Mouse (Mus musculus) forebrain, postnatal 0 days (tissue): ENCODE measurements at regions not wholly inside any gene's neighbourhood (a gene's known extent, or its start where the extent isn't known, plus 50 kb on each side); places are given as distances from the start of the nearest gene placed in this dataset.
A peak's percentile ranks its signal among the peaks of the same experiment; 100 is the strongest.

Experiments
- ATAC-seq: fragments of 200-750 bp; cut with Nextera tagmentation; 2 replicates; pipeline ENCODE4 v1.8.0; 2017; ENCODE audit warnings: mild to moderate bottlenecking, moderate library complexity
- DNase-seq: peaks from one replicate; pipeline ENCODE4 v3.0.0-alpha.2; 2015
- H3K27ac ChIP-seq: fragments of 300-500 bp; sonication (generic); 2 replicates; pipeline ENCODE4 v1.5.1; 2014; ENCODE audit warnings: low read depth, mild to moderate bottlenecking, antibody characterized with exemption, low read length, moderate library complexity, mixed read lengths
- H3K27me3 ChIP-seq: fragments of 300-500 bp; sonication (generic); 2 replicates; pipeline ENCODE4 v1.6.1; 2014; ENCODE audit warnings: mild to moderate bottlenecking, low read length, mixed read lengths; ENCODE audit not compliant: insufficient read depth
- H3K36me3 ChIP-seq: fragments of 300-500 bp; sonication (generic); 2 replicates; pipeline ENCODE4 v1.6.1; 2014; ENCODE audit warnings: mild to moderate bottlenecking, moderate library complexity; ENCODE audit not compliant: insufficient read depth
- H3K4me1 ChIP-seq: fragments of 300-500 bp; sonication (generic); 2 replicates; pipeline ENCODE4 v1.6.1; 2014; ENCODE audit warnings: antibody characterized with exemption; ENCODE audit not compliant: insufficient read depth
- H3K4me2 ChIP-seq: fragments of 300-500 bp; sonication (generic); 2 replicates; pipeline ENCODE4 v1.6.1; 2014; ENCODE audit warnings: low read depth, mild to moderate bottlenecking, moderate library complexity
- H3K4me3 ChIP-seq: fragments of 300-500 bp; sonication (generic); 2 replicates; pipeline ENCODE4 v1.5.1; 2014; ENCODE audit warnings: low read depth, low read length, mixed read lengths
- H3K9ac ChIP-seq: fragments of 300-500 bp; sonication (generic); 2 replicates; pipeline ENCODE4 v1.6.1; 2014; ENCODE audit warnings: mild to moderate bottlenecking
- H3K9me3 ChIP-seq: fragments of 300-500 bp; sonication (generic); 2 replicates; pipeline ENCODE4 v1.6.1; 2016; ENCODE audit warnings: low read length
- CTCF ChIP-seq: sonication (generic); IDR thresholded peaks from 2 replicates; pipeline ENCODE4 v1.5.1; 2016; ENCODE audit warnings: antibody characterized with exemption, control low read depth, low read depth
- WGBS: fragments of 180-500 bp; shearing (Covaris S2); extraction: QIAGEN DNeasy Blood & Tissue Kit; methylation state at CpG from one replicate; pipeline ENCODE4 v1.1.7; 2014; 5-methylcytosine and 5-hydroxymethylcytosine counted together

GRCm38 (mm10) chr6:147944020-147944419 is 103.0 kb upstream of the Far2 start:
- Histone ChIP-seq H3K4me2 (no peak overlapping the region), H3K4me3 (no peak overlapping the region), H3K9ac (no peak overlapping the region), H3K36me3 (no peaks in the 10 kb centered on the region), H3K27ac (no peak overlapping the region), H3K27me3 (no peaks in the 10 kb centered on the region), H3K9me3 (no peaks in the 10 kb centered on the region), H3K4me1 (no peaks in the 10 kb centered on the region)
- WGBS, result 73% methylated on average over 3 of the region's 3 CpGs
- no peak for TF ChIP-seq CTCF
- ATAC-seq (no peak), DNase-seq (no peak)

GRCm38 (mm10) chr6:147944940-147945676 is 102.0 kb upstream of the Far2 start:
- no peak for ATAC-seq
- no peak overlapping the region for H3K4me2 ChIP-seq
- no peaks in the 10 kb centered on the region for H3K9me3 ChIP-seq
- no peak overlapping the region for H3K27ac ChIP-seq
- H3K36me3 ChIP-seq, result no peaks in the 10 kb centered on the region
- no peaks in the 10 kb centered on the region for H3K4me1 ChIP-seq
- TF ChIP-seq CTCF, result no peak
- no peaks in the 10 kb centered on the region for H3K27me3 ChIP-seq
- 72% methylated on average over 4 of the region's 4 CpGs for WGBS
- H3K9ac ChIP-seq, result no peak overlapping the region
- H3K4me3 ChIP-seq, result no peak overlapping the region
- DNase-seq, result no peak

GRCm38 (mm10) chr6:147947997-147948396 is 99.1 kb upstream of the Far2 start:
- Histone ChIP-seq H3K9me3 (no peaks in the 10 kb centered on the region), H3K4me3 (no peak overlapping the region), H3K4me1 (no peaks in the 10 kb centered on the region), H3K27ac (no peak overlapping the region), H3K4me2 (no peak overlapping the region), H3K9ac (no peak overlapping the region), H3K36me3 (no peaks in the 10 kb centered on the region), H3K27me3 (no peaks in the 10 kb centered on the region)
- WGBS, result 48% methylated on average over 4 of the region's 4 CpGs
- ATAC-seq, result peak; percentile 88
- DNase-seq, result peak; percentile 82
- TF ChIP-seq CTCF, result no peak

DNA sequence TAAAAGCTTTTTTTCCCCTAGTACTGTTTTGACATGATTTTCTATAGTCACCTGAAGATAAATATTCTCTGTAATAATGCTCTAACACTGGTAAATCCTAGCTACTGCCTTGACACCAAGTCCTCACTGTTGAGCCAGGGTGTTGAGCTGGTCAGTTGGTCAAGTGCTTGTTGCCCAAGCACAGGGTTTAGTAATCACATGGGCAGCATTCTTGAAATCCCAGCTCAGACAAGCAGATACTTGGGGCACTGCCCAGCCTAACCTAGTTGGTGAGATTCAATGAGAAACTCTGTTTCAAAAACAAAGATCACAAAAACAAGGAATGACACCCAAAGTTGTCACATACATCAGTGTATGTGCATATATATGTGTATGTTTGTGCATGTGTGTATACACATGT is 95.4 kb upstream of the Far2 start:
- ATAC-seq (no peak), DNase-seq (no peak)
- no peaks in the 10 kb centered on the region for H3K4me1 ChIP-seq
- no peaks in the 10 kb centered on the region for H3K27me3 ChIP-seq
- H3K36me3 ChIP-seq, result no peaks in the 10 kb centered on the region
- H3K4me2 ChIP-seq, result no peak overlapping the region
- no peaks in the 10 kb centered on the region for H3K9me3 ChIP-seq
- no peak overlapping the region for H3K27ac ChIP-seq
- TF ChIP-seq CTCF, result no peak
- H3K9ac ChIP-seq, result no peak overlapping the region
- H3K4me3 ChIP-seq, result no peak overlapping the region

DNA sequence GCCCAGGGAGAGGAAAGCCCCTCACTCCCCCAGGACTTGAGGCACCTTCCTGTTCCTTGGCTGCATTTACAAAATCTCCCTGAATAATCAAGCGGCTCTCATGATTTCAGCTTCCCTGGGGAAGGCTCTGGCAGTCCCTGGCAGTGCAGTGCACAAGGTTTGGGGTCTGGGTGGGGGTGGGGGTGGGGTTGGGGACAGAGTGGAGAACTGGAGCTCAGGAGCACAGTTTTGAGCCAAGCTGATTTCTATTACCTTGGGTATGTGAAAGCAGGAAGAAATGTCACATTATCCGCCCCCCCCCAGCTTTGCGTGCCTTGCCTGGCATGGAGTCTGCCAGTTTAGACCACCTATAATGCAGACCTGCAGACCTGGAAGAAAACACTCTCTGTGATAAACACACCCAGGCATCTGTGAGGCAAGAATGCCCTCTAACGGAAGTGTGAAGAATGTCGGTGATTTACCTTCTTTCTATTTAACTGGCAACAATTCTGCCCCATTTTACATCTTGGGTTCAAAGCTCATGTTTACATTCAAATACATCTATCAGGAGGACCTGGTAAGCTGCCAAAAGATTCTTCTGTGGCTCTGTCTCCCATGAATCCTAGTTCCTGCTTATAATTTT is 93.9 kb upstream of the Far2 start:
- H3K4me3 ChIP-seq, result no peak overlapping the region
- H3K36me3 ChIP-seq, result no peaks in the 10 kb centered on the region
- H3K4me1 ChIP-seq, result no peaks in the 10 kb centered on the region
- peak; percentile 72 for TF ChIP-seq CTCF
- DNase-seq (peak; percentile 62), ATAC-seq (peak; percentile 57; the same call in 1 of the 2 replicates)
- no peaks in the 10 kb centered on the region for H3K9me3 ChIP-seq
- no peak overlapping the region for H3K9ac ChIP-seq
- no peaks in the 10 kb centered on the region for H3K27me3 ChIP-seq
- no peak overlapping the region for H3K27ac ChIP-seq
- 32% methylated on average over 5 of the region's 5 CpGs for WGBS
- no peak overlapping the region for H3K4me2 ChIP-seq

- no peak overlapping the region for H3K9ac ChIP-seq
- no peak overlapping the region for H3K4me2 ChIP-seq
- H3K4me1 ChIP-seq, result no peaks in the 10 kb centered on the region
- no peak for TF ChIP-seq CTCF
- no peaks in the 10 kb centered on the region for H3K27me3 ChIP-seq
- no peaks in the 10 kb centered on the region for H3K36me3 ChIP-seq
- H3K9me3 ChIP-seq, result no peaks in the 10 kb centered on the region
- DNase-seq, result no peak
- 90% methylated on average over 7 of the region's 7 CpGs for WGBS
- no peak overlapping the region for H3K4me3 ChIP-seq
- ATAC-seq, result no peak
- H3K27ac ChIP-seq, result no peak overlapping the region
Observed at GRCm38 (mm10) chr6:147953753-147954152, 93.3 kb upstream of the Far2 start.

DNA sequence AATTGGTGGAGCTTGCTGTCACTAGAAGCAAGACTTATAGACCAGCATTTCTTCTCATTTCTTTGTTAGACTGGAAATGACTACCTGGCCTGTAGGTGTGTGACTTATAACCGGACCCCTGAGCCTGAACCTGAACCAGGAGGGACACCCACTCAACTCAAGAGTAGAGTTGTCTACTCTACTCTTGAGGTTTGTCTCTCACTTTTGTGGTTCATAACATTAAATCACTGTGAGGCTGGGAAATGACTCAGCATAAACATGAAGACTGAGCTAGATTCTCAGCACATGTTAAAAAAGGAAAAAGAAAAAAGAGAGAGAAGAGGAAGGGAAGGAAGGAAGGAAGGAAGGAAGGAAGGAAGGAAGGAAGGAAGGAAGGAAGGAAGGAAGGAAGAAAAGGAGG is 92.8 kb upstream of the Far2 start:
- ATAC-seq, result no peak
- H3K9ac ChIP-seq, result no peak overlapping the region
- no peak overlapping the region for H3K4me2 ChIP-seq
- H3K27ac ChIP-seq, result no peak overlapping the region
- no peaks in the 10 kb centered on the region for H3K4me1 ChIP-seq
- WGBS, result 88% methylated on average over 1 of the region's 1 CpGs
- H3K27me3 ChIP-seq, result no peaks in the 10 kb centered on the region
- no peak overlapping the region for H3K4me3 ChIP-seq
- DNase-seq, result no peak
- H3K36me3 ChIP-seq, result no peaks in the 10 kb centered on the region
- no peaks in the 10 kb centered on the region for H3K9me3 ChIP-seq
- no peak for TF ChIP-seq CTCF
